Mouse (Mus musculus): ENCODE measurements around the gene 4933416C03Rik. TPM values are rescaled to one million over a fixed set of nuclear protein-coding genes. Genes with fewer than 3 reads are reported as not detected.

Gene 4933416C03Rik
- polyA plus RNA-seq, 1 experiment from 2014 or later = not detected

DNA sequence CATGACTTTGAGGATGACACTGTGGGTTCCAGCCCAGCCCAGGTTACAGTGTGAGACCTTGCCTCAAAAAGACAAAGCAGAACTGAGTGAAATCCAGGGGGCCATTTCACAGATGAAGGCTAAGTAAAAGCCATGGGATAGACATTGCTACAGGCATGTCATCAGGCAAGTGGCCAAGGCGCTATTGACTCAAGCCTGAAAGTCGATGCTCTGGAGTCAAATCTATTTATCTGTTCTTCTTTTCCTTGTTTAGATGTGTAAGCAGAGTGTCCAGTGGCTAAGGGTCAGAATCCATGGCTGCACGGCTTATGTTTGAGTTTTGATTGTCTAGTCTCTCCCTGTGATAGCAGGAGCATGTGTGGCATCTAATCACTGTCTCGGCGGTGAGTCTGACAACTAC, 35.1 kb downstream of the 4933416C03Rik start:
- H3K4me1 ChIP-seq (replicated peaks) = no peaks in the 10 kb centered on the region
- DNase-seq = no peak
- no peak overlapping the region for H3K4me2 ChIP-seq
- H3K27ac ChIP-seq = no peak overlapping the region
- H3K9me3 ChIP-seq (replicated peaks) = no peaks in the 10 kb centered on the region
- H3K9ac ChIP-seq = no peak overlapping the region
- no peak overlapping the region for H3K4me3 ChIP-seq (replicated peaks)
- H3K27me3 ChIP-seq = no peaks in the 10 kb centered on the region
- WGBS (ENCODE audit: insufficient replicate concordance) = 68% methylated on average over 5 of the region's 5 CpGs
- ATAC-seq (ENCODE audit: low read depth) = no peak
- H3K36me3 ChIP-seq = no peaks in the 10 kb centered on the region

DNA sequence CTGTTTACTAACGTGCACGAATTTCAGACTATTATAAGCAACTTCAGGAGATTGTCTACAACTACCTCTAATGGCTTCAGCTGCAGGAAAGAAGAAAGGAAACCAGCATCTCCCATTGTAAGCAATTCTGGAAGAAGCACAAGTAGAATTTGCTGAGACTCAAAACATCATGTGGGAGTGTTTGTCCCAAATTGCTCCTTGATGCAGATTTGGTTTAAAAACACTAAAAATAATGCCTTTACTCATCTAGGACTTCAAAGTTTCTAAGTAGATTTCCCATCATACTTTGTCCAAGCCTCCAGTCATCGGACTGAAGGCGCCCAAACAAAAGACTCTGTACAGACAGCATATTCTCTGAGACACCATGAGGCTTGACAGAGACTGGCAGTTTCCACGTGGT, 37.8 kb downstream of the 4933416C03Rik start:
- H3K27ac ChIP-seq = no peak overlapping the region
- H3K27me3 ChIP-seq = no peaks in the 10 kb centered on the region
- no peak for ATAC-seq (ENCODE audit: low read depth)
- 58% methylated on average over 5 of the region's 5 CpGs for WGBS (ENCODE audit: insufficient replicate concordance)
- H3K9ac ChIP-seq = no peak overlapping the region
- no peak overlapping the region for H3K4me3 ChIP-seq (replicated peaks)
- no peak overlapping the region for H3K4me2 ChIP-seq
- H3K4me1 ChIP-seq (replicated peaks) = no peaks in the 10 kb centered on the region
- H3K36me3 ChIP-seq = no peaks in the 10 kb centered on the region
- no peaks in the 10 kb centered on the region for H3K9me3 ChIP-seq (replicated peaks)
- no peak for DNase-seq

Other genes with a start within 250 kb of the 4933416C03Rik start
- 0.13 and 0.14 TPM in 2 replicates for gene Ptprr, start 95.7 kb downstream of the 4933416C03Rik start, polyA plus RNA-seq (2015; fragmentation: Nextera tagmentation; extraction: Ambion mirVana)
- 1.2 TPM in 2 replicates for gene Ptprb, start 161.6 kb upstream of the 4933416C03Rik start, polyA plus RNA-seq (2015; fragmentation: Nextera tagmentation; extraction: Ambion mirVana)